Mouse (Mus musculus) splenic B cell, adult 2 months (primary cell): ENCODE results near the gene Dennd1a.
A peak's percentile ranks its signal among the peaks of the same experiment; 100 is the strongest.

ENCODE experiments used
- DNase-seq: peaks from one replicate; pipeline ENCODE4 v3.0.0-alpha.2; 2011; ENCODE audit warnings: low read depth, low spot score
- H3K27me3 ChIP-seq: 2 replicates; pipeline ENCODE4 v1.6.1; 2012; ENCODE audit warnings: mild to moderate bottlenecking, low read length, moderate library complexity, mixed read lengths; ENCODE audit not compliant: control insufficient read depth, poor library complexity, insufficient read depth, severe bottlenecking
- H3K36me3 ChIP-seq: 2 replicates; pipeline ENCODE4 v1.6.1; 2012; ENCODE audit warnings: mild to moderate bottlenecking, low read length, moderate library complexity, mixed read lengths; ENCODE audit not compliant: control insufficient read depth, poor library complexity, insufficient read depth, severe bottlenecking

Gene Dennd1a

DNA sequence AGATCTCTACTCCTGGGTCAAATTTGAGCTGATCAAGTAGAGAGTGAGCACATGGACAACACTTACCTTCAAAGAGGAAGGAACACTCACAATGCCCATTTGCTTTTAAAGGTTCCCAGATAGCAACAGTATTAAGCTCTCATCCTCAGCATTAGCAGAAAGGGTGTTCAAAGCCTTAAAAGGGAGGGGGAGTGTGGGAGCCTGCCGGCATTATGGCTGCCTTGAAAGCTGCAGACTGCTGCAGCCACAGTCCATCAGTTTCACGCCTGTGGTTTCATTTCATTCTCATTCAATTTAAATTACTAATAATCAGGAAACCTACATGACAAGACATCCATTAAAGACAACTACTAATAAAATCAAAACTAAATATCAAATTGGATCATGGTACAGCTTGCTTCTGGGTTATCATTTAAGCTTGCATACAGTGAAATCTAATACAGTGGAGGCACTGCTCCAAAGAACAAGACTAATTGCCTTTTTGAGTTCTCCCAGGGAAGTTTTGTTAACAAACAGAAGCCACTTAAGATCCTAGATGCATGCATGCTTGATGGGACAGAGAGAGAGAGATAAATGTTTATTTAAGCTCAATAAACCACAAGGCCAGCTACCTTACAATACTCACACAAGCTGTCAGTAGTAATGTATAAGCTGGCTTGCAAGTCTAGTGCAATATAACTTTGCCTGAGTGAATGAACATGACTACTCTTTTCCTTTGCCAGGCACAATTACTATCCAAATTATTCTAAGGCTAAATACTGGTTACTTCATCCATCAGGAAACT lies 192.6 kb downstream of the Dennd1a start:
- no peak for DNase-seq
- no peaks in the 10 kb centered on the region for H3K27me3 ChIP-seq
- H3K36me3 ChIP-seq, result no peaks in the 10 kb centered on the region

DNA sequence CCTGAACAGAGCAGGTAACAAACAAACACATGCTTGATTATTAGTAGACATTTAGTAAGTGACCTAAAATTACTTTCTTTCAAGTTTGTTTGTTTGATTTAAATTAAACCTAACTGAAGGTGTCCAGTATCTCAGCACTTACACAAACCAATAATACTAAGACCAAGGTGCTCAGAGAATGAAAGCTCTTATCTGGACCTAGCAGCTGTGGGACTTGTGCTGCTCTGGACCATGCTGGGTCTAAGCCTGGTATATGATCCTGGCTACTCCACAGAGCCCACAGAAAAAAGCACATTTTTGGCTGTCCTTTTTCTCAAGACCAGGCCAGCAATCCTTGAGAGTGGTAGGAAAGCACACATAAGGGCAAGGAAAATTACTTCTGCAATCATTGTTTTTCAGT lies 193.2 kb downstream of the Dennd1a start:
- H3K27me3 ChIP-seq, result no peaks in the 10 kb centered on the region
- no peak for DNase-seq
- H3K36me3 ChIP-seq, result no peaks in the 10 kb centered on the region

DNA sequence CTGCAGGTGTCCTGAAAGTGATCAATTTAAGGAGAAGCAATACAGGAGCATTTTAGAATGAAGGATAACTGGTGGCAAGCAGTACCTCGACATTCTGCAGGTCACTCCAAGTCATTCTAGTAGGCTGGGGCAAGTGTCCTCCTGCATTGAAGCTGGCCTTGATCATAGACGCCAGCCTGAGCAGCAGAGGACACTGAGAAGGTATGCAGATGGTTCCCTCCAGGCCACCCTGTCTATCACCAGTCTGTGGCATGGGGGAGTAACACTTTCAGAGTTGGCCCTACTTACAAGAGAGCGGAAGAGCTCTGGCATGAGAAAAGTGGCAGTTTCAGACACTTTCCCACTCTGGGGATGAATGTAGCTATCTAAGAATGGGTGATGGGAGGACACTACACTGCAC lies 193.9 kb downstream of the Dennd1a start:
- H3K27me3 ChIP-seq, result no peaks in the 10 kb centered on the region
- H3K36me3 ChIP-seq, result no peaks in the 10 kb centered on the region
- DNase-seq, result no peak

GRCm38 (mm10) chr2:38088346-38088745 lies 198.8 kb downstream of the Dennd1a start:
- DNase-seq, result no peak
- H3K36me3 ChIP-seq, result no peaks in the 10 kb centered on the region
- H3K27me3 ChIP-seq, result no peaks in the 10 kb centered on the region

DNA sequence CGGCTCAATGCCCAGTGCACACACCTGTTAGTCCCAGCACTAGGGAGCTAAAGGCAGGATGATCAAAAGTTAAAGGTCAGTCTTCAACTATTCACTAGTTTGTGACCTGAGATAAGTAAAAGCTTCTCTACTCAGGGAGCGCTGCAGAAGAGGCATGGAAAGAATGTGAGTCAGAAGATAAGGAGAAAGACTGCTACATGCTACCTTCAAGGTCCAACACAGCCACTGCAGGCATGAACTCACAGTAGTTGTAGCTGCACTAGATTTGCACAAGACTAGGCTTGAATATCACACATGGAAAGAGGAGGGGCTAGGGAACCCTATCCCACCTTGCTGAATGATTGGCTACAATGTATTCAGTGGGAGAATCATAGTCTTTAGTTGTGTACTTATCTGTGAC lies 202.1 kb downstream of the Dennd1a start:
- DNase-seq, result no peak
- Histone ChIP-seq H3K36me3 (no peaks in the 10 kb centered on the region), H3K27me3 (no peaks in the 10 kb centered on the region)

DNA sequence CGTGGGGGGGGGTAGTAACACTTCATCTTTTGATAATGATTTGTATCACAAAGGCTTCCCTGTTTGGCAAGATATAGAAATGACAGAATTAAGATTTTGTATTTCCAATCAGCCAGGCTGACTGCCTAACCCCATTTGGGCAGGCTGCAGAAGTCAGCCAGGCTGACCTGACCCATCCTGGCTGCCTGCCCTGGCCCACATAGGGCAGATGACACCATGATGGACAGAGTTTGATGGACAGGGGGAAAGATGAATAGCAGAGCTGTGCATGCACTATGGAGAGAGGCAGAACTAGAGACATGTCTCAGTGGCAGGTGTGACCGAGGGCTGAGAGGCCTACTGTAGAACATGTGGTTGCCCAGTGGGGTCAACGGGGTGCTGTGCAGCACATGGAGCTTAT lies 203.9 kb downstream of the Dennd1a start:
- Histone ChIP-seq H3K36me3 (no peaks in the 10 kb centered on the region), H3K27me3 (no peaks in the 10 kb centered on the region)
- DNase-seq, result no peak

DNA sequence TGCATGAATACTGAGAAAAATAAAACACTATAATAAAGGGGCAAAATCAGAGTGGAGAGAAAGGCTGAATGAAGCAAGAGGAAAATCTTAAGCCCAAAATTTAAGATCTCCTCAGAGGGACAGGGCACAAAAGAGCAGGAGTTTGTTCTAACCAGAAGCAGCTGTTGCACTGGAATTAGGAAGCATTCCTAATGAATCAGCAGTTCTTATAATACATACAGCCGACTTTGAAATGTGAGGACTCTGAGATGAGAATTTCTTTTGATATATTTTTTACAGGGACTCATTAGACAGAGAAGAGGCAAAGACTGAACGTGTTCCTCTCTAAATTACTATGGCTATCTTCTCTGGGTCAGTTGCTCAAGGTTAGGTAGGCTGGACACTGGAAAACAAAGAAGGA lies 212.7 kb downstream of the Dennd1a start:
- Histone ChIP-seq H3K27me3 (no peaks in the 10 kb centered on the region), H3K36me3 (no peaks in the 10 kb centered on the region)
- no peak for DNase-seq

DNA sequence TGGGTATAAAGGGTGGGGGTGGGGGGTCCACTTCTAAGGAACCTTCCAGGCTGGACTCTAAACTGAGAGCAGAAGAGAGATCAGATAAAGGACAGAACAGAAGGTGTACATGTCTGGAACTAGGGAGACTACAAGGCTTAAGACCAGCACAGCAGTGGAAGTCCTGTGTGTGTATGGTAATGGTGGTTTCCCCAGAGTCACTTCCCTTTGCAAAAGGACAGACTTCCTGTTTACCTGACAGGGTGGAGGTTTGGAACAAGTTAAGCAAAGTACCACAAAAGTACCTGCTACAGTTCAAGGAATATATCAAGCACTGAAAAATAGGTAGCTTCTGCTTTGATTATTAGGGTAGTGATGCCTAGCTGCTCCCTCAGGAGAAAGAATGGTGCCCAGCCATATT lies 215.1 kb downstream of the Dennd1a start:
- Histone ChIP-seq H3K27me3 (no peaks in the 10 kb centered on the region), H3K36me3 (no peaks in the 10 kb centered on the region)
- peak; percentile 64 for DNase-seq

DNA sequence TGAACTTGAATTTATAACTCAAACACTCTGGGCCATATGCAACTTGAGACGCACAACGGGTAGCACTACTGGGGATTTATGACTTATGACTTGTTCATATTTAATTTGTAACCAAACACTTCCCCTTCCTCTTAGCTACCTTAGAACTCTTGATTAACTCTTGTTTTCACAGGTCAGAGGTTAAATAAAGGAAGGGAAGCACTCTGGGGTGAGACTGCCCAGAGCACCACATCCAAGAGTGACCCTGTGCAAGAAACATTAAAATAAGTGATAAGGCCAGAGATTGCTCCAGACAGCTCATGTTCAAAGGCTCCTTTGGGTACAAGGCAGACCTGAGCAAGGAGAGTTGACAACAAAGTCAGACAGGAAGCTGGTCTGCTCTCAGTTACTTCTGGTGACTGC lies 219.0 kb downstream of the Dennd1a start:
- no peaks in the 10 kb centered on the region for H3K27me3 ChIP-seq
- H3K36me3 ChIP-seq, result no peaks in the 10 kb centered on the region
- peak; percentile 11 for DNase-seq

DNA sequence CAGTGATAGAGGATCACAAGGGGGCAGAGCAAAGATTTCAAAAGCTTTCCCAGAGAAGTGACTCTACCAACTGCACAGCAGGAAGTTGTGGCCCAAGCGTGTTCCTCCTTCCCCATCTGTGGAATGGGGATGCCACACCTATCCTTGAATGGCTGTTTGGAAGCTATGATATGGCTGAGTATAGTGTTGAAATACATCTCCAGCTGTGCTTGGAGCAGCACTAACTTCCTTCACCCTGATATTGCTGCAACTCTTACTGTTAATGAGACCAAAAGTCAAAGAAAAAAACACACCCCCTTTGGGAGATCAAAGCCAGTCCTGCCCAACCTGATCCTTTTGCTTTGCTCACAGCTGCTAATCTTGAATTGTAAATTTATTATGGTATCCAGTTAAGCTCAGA lies 221.3 kb downstream of the Dennd1a start:
- H3K36me3 ChIP-seq, result no peaks in the 10 kb centered on the region
- no peak for DNase-seq

GRCm38 (mm10) chr2:38064266-38064665 lies 222.9 kb downstream of the Dennd1a start:
- Histone ChIP-seq H3K36me3 (no peaks in the 10 kb centered on the region), H3K27me3 (no peaks in the 10 kb centered on the region)
- DNase-seq, result no peak

More for the DNA sequence above, 221.3 kb downstream of the Dennd1a start:
- no peaks in the 10 kb centered on the region for H3K27me3 ChIP-seq

- DNase-seq, result no peak
- Histone ChIP-seq H3K36me3 (no peaks in the 10 kb centered on the region), H3K27me3 (no peaks in the 10 kb centered on the region)
Observed at GRCm38 (mm10) chr2:38062156-38062555, 225.0 kb downstream of the Dennd1a start.

- Histone ChIP-seq H3K27me3 (no peaks in the 10 kb centered on the region), H3K36me3 (no peaks in the 10 kb centered on the region)
- DNase-seq, result no peak
Observed at GRCm38 (mm10) chr2:38061474-38061873, 225.7 kb downstream of the Dennd1a start.

DNA sequence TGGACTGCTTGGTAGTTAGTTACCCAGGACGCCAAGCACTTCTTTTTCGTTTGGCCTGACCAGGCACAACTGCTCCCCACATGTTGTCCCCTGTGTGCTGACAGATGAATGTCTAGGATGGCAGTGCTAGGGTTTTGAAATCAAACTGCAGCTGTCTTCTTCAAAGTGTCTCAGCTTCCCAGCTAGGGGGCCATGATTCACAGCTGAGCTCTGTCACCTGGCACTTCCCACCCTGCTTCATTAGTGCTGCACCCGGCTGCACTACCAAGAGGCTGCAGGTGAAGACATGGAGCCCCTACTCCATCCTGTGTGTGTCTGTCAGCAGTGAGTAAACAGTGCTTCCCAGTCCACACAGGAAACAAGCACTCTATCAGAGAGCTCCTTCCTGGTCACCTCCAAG lies 234.8 kb downstream of the Dennd1a start:
- Histone ChIP-seq H3K36me3 (no peaks in the 10 kb centered on the region), H3K27me3 (no peaks in the 10 kb centered on the region)
- DNase-seq, result no peak

GRCm38 (mm10) chr2:38051485-38052085 lies 235.6 kb downstream of the Dennd1a start:
- Histone ChIP-seq H3K36me3 (no peaks in the 10 kb centered on the region), H3K27me3 (no peaks in the 10 kb centered on the region)
- DNase-seq, result no peak

DNA sequence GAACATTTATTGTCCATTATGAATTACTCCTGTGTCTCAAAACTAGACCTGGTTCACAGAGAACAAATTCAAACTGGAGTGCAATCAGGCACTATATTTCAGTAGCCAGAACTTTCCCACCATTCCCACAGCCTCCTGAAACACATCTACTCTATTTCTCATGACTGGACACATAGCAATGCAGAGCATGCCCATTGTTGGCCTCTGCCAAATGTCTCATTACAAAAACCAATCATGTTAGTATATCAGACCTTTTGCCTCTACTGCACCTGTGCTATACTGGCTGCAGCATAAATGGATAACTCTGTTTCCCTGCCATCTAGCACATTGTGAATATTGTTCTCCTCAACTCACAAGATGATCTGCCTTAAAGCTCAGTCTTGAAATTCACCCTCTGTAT lies 238.2 kb downstream of the Dennd1a start:
- H3K27me3 ChIP-seq, result no peaks in the 10 kb centered on the region
- no peaks in the 10 kb centered on the region for H3K36me3 ChIP-seq
- DNase-seq, result no peak
